Mouse (Mus musculus): ENCODE measurements around the gene Hcrt. TPM values are rescaled to one million over a fixed set of nuclear protein-coding genes. Genes with fewer than 3 reads are reported as not detected.
A peak's percentile ranks its signal among the peaks of the same experiment; 100 is the strongest.

Hcrt gene
- total RNA-seq, 2 experiments from 2014 or later = not detected

DNA sequence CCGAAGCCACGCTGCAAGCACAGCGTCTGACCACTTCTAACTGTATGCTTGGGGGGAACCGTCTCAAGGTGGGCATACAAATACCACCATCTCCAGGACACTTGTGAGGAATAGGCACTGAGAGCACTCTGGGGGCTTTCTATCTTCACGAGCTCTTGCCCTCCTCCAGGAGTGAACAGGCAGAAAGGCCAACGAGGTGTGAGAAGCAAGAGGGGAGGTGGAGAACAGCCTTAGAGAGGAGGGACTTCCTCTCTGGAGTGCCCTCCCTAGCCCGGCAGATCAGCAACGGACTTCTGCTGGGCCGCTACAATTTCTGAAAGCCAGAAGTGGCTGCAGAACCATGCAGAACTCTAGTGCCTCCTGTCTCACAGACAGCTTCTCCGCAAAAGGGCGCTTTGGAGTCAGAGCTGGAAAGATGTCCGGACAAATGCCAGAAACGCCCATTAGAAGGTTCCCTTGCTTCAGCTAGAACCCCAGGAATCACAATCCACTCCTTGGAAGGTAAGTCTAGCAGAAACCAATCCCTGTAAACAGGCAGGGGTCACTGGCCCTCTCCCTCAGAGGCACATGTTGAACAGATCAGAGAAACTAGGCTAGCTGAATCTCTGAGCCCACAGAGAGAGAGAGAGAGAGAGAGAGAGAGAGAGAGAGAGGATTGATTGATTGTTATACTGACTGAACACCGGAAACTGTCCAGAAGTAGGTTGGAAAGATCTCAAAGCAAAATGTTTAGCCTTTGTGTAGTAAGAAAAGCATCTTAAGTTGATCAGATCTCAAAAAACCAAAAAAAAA is 26.6 kb downstream of the Hcrt start:
- DNase-seq = no peak

DNA sequence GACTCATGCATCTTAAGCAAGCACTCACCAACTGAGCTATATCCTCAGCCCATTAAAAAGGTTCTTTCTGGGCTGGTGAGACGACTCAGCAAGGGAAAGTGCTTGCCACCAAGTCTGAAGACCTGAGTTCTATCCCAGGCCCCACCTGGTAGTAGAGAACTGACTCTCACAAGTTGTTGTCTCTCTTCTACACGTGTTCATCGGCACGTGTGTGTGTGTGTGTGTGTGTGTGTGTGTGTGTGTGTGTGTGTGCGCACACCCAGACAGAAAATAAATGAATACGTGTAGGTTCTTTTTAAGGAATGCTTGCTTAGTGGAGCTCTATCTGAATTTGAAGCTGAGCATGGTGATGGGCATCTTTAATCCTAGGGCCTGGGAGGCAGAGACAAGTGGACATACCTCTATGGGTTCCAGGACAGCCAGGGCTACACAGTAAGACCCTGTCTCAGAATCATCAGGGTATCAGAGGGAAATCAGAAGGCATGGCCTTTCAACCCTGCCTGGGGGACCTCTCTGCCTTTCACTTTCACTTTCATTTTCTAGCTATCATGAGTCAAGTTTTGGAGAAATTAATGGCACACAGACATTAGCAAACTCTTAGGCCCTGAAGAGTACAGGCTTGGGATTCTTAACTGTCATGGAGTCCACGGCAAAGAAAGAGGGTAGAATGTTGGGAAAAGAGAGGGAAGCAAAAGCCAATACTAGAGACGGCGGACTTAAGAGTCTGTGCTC is 27.4 kb downstream of the Hcrt start:
- no peak for DNase-seq

DNA sequence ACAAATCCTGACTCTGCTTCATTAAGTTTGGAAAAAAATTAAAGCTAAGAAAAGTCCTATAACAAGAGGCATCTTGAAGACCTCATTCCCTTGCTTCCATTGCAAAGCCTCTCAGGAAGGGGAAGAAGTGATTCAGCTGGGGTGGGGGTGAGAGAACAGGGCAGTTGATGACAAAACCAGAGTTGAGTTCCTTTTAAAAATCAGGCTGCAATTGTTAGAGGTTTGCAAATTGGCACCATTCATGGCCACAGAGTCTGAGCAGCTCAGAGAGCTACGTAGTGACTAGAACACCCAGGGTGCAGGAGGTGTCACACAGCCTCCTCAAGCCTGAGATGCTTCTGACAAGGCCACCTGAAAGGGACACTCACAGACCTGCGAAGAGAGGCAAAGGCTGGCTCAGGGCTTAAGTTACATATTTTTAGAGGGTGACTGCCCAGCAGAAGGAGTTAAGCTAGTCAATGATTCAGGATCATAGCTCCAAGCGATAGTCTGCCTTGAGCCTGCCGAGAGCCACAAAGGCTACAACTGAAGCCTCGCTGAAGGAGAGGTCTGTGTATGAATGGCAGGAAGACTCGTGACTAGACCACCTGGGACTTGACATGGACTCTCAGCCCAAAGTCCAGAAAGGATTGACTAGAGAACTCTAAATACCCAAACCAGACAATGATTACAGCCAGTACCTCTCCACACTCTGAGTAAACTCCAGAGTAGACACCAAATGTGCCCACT is 32.1 kb downstream of the Hcrt start:
- no peak for DNase-seq

DNA sequence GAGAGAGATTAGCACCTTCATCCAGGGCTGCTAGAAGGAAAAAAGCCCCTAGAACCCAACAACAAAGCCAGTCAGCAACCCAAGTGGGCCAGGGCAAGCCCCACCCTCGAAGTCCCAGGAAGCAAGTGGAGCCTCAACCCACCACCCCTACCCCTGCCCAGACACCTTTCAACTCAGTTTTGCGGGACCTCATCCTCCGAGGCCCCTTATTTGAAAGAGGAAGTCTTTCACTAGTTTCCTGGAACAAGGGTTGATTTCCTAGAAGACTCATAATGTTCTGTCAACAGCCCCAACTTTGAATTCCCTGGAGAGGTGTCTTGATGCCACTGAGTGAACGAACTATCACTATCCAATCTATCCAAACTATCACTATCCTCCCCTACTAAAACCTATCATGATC is 32.8 kb downstream of the Hcrt start:
- DNase-seq = no peak

DNA sequence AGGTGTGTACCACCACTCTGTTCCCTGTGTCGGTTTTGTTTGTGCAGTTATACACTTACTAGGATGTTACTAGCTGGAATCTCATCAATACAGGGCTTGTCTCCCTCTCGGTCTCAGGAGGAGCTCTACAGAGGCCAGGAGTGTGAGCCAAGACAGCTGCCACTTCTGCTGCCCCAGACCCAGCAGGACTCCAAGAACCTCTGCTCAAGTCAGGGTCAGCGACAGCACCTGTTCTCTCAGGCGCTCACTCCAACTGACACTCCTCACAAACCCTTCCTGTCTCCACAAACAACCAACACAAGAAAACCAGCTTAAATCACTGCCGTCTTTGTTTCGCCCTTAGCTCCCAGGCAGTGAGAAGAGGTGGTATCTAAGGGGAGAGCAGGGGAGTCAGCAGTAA is 34.1 kb downstream of the Hcrt start:
- DNase-seq = no peak

DNA sequence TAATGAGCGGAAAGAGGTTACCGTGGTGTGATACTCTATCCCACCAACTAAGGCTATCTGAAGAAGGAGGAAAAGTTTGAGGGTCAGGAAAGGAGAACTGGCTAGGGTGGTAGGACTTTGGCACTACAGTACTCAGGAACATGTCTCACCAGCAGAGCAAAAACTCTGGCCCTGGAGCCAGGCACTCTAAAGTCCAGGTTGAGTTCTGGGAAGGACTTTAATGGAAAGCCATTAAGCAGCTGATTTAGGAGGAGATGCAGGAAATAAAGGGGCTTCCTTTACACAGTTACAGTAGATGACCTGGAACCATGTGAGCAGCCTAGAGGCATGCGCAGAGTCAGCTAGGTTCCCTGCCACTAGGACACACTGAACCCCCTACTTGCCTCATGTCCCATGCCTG is 35.5 kb downstream of the Hcrt start:
- DNase-seq = no peak

DNA sequence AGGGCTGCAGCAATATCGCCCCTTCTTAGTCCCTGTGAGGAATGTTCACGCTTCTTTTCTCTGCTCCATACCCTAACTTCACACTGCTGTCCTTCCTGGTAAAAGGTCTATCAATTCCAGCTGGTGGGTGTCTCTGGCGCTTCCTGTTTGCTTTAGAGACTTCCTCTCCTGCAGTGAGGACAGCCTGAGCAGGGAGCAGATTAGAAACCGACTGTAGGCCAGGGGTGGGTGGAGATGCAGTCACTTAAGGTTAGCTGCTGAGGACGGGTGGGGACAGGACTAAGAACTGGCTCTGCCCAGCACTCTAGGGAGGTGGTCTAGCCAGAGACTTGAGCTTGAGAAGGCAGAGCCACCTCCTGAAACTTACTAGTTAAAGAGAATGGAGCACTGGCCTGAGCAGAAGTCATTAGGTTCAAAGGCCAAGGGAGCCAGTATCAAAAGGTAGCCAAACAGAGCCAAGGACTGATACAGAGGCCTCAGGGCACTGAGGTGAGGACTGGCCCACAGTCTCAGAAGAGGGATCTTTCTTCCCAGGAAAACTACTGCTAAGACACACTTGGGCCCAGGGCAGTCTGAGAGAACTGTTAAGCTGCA is 37.7 kb downstream of the Hcrt start:
- no peak for DNase-seq

DNA sequence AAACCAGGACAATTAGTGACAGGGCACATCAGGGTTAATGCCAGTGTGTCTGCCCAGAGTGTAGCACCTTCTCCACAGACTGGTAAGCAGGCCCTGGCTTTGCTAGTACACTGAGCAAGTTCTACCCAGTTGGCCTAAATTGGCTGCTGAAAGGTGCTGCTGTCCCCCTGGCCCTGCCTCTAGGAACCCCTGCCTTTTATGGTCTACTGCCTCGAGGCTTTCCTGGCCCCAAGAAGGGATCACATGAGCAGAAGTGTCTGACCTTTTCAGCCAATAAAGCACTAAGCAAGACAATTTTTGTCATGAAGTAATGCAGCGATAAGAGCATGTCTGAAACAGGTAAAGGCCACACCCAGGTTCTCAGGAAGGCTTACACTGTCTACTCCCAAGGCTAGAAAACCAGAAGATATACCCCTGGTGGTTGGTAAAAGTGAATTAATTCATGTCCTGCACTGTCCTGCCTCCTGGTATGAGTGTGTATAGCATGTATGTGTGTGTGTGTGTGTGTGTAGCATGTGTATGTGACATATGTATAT is 40.2 kb downstream of the Hcrt start:
- no peak for DNase-seq

DNA sequence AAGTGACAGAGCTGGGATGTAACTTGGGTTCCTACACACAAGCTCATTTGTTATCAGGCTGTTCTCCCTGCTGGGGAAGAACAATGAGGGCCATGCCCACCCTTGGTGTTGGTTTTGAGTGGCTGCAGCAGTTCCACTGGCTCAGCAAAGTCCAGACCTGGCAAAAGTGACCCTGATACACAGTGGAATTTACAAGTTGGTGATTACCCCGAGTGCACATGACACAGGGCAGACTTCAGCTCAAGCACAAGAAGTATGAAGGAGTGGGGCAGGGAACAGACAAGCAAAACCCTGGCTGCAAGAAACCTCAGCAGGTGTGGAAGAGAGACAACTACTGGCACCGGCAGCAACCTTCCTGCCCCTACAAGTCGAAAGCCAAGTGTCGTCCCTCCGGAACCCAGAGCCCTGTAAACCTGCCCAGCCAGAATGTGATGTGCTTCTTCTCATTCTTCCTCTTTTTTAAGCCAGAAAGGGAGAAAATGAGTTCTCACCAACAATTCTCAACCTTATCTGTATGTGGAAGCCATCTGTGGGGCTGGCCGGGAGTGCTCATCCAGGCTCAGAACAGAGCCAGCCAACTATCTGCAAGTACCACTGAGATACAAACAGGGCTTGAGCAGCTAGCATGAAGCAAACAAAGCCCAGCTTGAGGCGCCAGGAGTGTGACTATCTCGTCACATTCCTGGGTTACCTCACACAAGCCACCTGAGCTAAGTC is 40.8 kb downstream of the Hcrt start:
- no peak for DNase-seq

DNA sequence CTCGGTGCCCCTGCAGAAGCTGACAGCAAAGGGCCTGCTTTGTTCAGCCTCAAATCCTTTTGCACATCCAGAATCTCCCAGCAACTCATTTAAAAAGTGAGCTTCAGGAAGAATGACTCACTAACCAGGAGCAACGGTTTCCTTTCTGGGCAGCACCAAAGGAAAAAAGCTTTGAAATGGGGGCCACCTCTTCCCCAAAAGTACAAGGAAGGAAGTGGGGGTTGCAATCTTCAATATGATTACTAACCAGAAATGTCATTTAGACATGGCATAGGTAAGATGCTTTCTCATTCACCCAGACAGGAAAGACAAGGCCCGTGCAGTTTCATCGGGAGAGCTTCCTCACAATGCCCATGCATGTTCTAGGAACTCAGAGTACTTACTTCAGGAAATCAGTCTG is 41.5 kb downstream of the Hcrt start:
- DNase-seq = no peak

DNA sequence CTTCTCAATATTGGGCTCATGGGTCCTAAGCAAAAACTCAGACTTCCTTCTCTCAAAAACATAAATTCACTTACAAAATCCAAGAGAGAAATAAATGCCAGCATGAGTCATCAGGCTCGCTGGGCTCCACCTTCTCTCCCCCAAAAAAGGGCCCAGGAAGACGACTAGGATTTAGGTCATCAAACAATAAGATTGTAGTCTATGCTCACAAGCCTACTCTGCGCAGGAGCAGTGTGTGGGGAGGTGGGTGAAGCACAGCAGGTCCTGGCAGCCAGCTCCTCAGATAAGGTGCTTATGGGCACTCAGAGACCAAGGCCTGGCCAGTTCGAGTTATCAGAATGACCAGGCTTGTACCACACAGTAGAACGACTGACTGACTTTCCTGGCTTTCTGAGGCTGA is 42.4 kb downstream of the Hcrt start:
- no peak for DNase-seq

DNA sequence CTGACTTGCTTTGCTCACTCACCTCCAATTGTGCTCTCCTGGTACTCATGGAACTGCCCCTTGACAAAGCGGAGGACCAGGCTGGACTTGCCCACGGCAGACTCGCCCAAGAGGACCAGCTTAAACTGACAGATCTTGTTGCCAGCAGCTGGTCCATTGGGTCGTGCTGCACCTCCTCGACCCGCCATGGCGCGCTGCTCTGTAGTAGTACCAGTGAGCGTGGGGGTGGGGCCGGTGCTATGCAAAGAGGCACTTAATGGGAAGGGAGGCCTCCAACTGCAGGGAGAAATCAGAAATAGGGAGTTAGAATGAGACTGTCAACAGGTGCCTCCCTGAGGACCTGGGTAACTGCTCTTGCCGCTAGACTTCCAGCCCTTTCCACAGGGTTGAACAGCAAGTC is 42.8 kb downstream of the Hcrt start:
- DNase-seq = no peak

DNA sequence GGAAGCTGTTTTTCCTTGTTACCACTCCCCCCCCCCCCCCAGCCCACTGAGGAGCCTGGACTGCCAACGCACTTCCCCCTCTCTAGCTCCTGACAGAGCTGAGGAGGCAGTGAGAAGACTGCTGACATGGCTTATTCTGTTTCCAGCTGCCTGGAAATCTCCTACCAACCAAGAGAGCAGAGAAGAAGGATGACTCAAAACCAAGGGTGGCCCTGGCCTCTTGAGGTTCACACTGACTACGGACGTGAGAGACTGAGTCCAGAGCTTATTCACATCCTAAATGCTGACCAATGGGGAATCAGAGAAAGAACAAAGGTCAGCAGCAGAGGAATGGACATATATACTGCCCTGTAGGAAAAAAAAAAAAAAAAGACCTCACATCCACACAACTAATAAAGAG is 43.4 kb downstream of the Hcrt start:
- DNase-seq = no peak

DNA sequence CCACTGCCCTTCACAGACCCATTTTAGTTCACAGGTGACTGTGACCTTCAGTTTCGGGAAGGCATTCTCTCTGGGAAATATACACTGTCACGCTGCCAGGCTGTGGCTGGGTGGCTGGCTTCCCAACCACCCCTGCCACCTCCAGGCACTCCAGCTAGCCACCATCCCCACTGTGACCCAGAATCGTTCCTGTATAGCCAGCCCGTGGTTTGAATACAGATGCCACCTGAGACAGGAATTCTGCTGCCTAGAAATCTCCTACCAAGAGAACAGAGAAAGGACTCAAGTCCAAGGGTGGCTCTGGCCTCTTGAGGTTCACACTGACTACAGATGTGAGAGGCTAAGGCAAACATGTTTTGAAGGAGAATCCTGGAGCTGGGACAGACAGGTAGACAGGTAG is 43.9 kb downstream of the Hcrt start:
- DNase-seq = no peak

DNA sequence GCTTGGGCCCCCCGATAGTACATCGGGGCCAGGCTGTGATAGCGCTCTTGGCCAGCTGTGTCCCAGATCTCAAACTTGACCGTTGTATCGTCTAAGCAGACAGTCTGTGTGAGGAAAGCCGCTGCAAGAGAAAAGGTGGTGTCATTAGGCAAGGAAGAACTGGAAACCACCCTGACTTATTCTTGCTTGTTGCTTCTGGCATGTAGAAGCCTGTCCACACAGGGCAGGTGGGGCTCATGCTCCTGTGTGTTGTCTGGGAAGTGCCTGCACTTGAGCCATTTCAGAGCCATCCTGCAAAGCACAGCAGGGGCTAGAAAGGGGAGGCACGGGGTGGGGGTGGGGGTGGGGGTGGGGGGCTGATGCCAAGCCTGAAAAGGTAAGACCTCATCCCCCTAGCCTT is 44.3 kb downstream of the Hcrt start:
- DNase-seq = no peak

DNA sequence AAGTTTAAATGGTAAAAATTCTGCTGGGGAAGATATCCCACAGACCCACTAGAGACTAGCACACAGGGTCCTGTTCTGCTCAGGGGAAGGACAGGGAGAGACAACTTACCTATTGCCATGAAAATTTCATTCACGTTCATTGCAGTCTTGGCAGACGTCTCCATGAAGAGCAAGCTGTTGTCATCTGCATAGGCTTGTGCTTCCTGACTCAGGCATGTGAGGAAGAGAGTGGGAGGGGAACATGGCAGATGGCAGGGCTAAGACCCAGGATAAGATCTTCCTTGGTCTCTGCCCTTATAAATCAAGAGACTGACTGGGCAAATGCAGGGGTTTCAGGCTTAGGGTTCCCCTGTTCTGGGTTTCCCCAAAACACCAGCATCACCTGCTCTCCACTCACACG is 46.1 kb downstream of the Hcrt start:
- no peak for DNase-seq

DNA sequence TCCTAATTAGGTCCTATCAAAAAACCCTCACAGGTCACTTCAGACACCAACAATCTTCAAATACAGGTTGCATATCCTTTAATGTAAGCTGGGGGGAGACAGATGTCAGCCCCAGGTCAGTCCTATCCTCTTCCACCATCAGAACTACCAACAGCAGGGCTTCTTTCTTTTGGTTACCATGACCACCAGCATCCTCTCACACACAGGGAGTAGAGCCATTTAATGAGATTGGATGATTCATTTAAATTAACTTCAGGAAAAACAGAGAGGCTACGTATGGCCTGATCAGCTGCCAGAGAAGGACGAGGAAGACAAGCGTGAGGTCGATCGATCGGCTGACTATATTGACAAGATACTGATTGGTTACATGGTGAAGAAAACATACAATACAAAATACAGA is 47.8 kb downstream of the Hcrt start:
- DNase-seq = no peak

DNA sequence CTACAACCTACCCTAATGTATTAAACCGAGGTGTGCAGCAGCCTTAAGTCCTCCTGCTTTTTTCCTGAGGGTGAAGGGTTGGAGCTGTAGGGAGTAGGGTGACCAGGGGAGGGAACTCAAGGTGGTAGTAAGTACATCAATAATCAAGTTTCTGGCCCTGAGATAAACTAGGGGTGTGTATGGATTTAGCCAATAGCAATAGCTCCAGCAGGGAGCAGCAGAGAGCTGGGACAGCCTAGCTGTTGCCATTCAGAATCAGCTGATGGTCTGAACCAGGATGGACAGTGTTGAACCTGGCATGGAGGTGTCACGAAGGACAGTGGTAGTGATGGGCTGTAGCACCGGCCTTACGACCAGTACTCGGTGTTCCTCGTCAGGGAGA is 48.2 kb downstream of the Hcrt start:
- DNase-seq = peak; percentile 89

DNA sequence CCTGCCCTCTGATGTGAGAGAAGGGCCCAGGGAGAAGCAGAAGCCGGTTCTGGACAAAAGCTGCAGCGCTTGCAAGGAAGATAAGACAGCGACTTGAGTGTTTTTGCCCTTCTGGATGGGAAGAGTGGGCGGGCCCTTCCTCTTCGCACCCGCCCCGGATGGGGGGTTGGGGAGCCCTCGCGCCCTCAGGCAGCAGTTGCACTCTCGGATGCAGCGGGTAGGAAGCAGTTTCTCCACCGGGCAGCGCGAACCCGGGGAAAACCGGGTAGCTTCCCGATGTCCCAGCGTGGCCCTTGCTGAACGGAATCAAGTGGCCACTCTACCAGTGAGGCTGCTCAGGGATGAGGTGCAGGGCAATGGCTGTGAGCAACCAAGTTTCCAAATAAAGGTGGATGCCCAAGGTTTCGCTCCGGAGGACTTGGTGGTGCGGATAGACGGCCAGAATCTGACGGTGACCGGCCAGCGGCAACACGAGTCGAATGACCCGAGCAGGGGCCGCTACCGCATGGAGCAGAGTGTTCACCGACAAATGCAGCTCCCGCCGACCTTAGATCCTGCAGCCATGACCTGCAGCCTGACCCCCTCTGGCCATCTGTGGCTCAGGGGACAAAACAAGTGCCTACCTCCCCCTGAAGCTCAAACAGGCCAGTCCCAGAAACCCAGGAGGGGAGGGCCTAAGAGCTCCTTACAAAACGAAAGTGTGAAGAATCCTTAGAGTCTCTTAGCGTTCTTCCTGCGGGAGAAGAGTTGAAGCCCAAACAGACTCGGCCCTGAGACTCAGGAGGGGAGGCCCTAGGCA is 48.8 kb downstream of the Hcrt start, which contains the start of gene Hspb9:
Gene Hspb9, plus strand, starts transcription at position 116 of the 799 bp plus-strand sequence.
- peak; percentile 57 for DNase-seq

DNA sequence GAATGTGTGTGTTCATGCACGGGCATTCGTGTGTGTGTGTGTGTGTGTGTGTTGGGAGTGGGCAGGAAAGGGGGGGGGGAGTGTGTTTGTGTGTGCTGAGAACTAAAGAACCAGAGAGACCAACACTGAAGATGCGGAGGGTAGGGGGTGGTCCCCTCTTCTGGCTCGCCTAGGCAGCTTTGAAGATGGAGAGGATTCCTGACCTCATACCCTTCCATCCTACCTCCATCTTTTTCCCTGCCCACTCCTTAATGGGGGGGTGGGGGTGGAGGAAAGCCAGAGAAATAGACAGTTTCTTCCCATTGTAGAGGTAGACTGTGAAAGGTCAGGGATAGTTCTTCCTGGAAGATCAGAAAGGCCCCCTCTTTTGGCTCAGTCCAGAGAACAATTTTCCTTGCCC is 49.6 kb downstream of the Hcrt start:
- no peak for DNase-seq
